Mouse (Mus musculus) lung, postnatal 0 days (tissue): ENCODE results near the gene Arhgap30.

Experiments used
- CTCF ChIP-seq: IDR thresholded peaks from 2 replicates; pipeline ENCODE4 v1.5.1; 2016; ENCODE audit warnings: antibody characterized with exemption, mild to moderate bottlenecking
- EP300 ChIP-seq: IDR thresholded peaks from 2 replicates; pipeline ENCODE4 v1.6.1; 2016; ENCODE audit warnings: antibody characterized with exemption, mild to moderate bottlenecking, control low read depth

DNA sequence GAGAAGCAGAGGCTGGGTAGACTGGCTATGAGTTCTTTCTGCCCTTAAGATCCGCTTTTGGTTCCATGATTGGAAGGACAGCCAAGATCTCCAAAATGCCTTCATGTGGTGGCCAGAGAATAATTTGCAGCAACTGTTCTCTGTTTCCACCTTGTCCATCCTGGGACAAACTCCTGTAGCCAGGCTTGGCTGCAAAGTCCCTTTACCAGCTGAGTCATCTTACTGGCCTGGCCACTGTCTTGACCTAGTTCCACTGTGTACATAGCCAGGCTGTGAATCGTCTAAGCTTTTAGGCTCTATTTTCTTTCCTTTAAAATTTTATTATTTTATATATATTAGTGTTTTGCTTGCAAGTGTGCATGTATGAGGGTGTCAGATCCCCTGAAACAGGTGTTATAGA is 39.5 kb upstream of the Arhgap30 start:
- TF ChIP-seq EP300 (no peak), CTCF (no peak)
